Mouse (Mus musculus): ENCODE results near the gene Trim10.
A peak's percentile ranks its signal among the peaks of the same experiment; 100 is the strongest.

Gene Trim10

GRCm38 (mm10) chr17:36915076-36915475 is 45.7 kb downstream of the Trim10 start:
- peak; percentile 61 to 85 for DNase-seq

- peak in 1 of 2 experiments; percentile 40 for DNase-seq
Observed at GRCm38 (mm10) chr17:36920239-36920638, 50.9 kb downstream of the Trim10 start.

GRCm38 (mm10) chr17:36922715-36923114 is 53.3 kb downstream of the Trim10 start:
- no peak for DNase-seq

GRCm38 (mm10) chr17:36923491-36923890 is 54.1 kb downstream of the Trim10 start:
- DNase-seq, result no peak

Measured in kidney, postnatal 25 days (tissue).